Mouse (Mus musculus): ENCODE data around the gene Smg6.

DNA sequence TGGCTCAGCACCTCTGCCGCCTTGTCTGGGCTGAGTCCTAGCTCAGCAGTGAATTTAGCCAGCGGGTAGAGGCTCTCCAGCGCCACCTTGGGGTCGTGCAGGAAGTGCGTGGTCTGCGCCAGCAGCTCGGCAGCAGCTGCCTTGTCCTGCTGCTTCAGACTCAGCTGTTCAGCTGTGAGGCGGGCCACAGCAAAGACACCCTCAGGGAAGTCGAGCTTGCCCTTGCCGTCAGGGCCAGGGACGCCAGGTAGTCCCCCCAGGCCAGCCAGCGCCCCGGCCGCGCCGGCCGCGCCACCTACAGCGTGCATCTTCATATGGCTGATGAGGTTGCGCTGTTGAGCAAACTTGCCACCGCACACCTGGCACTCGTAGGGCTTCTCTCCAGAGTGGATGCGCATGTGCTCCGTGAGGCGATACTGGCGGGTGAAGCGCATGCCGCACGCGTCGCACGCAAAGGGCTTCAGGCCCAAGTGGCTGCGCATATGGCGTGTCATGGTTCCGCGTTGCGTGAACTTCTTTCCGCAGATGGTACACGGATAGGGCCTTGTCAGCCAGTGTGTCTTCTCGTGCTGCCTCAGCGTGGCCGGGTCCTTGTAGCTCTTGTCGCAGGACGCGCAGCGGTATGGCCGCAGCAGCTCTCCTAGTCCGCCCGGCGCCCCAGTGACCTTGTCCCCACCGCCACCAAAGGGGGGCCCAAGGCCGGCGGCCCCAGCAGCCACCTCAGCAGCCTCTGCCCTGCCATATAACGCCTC, 240.0 kb downstream of the Smg6 start:
- peak; percentile 8; the same call in 1 of the 2 replicates for TF ChIP-seq MAFK (IDR thresholded peaks at IDR 0.05; ENCODE audit: insufficient read depth, low read depth, low read length)
- no peak for TF ChIP-seq HCFC1 (IDR thresholded peaks at IDR 0.05; ENCODE audit: borderline replicate concordance, insufficient read depth, low read length)
- TF ChIP-seq CHD2 (IDR thresholded peaks at IDR 0.05; ENCODE audit: low read depth, low read length): no peak
